17 mouse cellular contexts compared by ENCODE assay signal in genomic region chr5:134528488-134528887, GRCm38 (mm10). TPM values are rescaled to one million over a fixed set of nuclear protein-coding genes. Genes with fewer than 3 reads are reported as not detected.
DNase-seq lines count a peak whose midpoint lies in the region; ATAC-seq and TF ChIP-seq lines count a peak whose summit lies in the region.
"Had no signal": no experiment of that assay in that cellular context is flagged by ENCODE, and none has a peak within 500 bp of the region (broad histone marks: within the 10 kb centered on the region; RNA-seq: fewer than 3 reads in every experiment).

No protein-coding gene starts in this region.

- no peak for TF ChIP-seq CTCF in kidney, adult 2 months (conservative IDR thresholded peaks at IDR 0.05; ENCODE audit: insufficient read depth, insufficient read length, low read depth, low read length)
- no peak for TF ChIP-seq CTCF in E14TG2a.4 (conservative IDR thresholded peaks at IDR 0.05; ENCODE audit: low read length)
- TF ChIP-seq CTCF in stomach, postnatal 0 days (IDR thresholded peaks at IDR 0.05; ENCODE audit: low read depth), result no peak

- H3K4me1 ChIP-seq in forebrain, embryonic 13.5 days, result peaks cover 29% of the 10 kb centered on the region
- peaks cover 16% of the 10 kb centered on the region for H3K4me1 ChIP-seq in forebrain, embryonic 10.5 days
- H3K4me1 ChIP-seq in kidney, adult 2 months (ENCODE audit: control insufficient read depth, insufficient read depth, low read length), result 0 out of 2 replicates have a peak, but pooled peaks cover 2% of the 10 kb centered on the region
- H3K4me1 ChIP-seq in E14TG2a.4 (replicated peaks; ENCODE audit: low read depth, low read length), result peaks cover 52% of the 10 kb centered on the region
- H3K4me1 ChIP-seq in forebrain, embryonic 15.5 days, result peaks cover 35% of the 10 kb centered on the region
- H3K4me1 ChIP-seq in stomach, postnatal 0 days (replicated peaks; ENCODE audit: control insufficient read depth, insufficient read depth), result no peaks in the 10 kb centered on the region
- H3K4me1 ChIP-seq: lung, embryonic 15.5 days had no signal

- H3K27ac ChIP-seq in forebrain, embryonic 13.5 days, result no peak overlapping the region
- H3K27ac ChIP-seq in forebrain, embryonic 10.5 days, result no peak overlapping the region
- H3K27ac ChIP-seq in kidney, adult 2 months (ENCODE audit: insufficient read depth, low read depth, low read length), result no peak overlapping the region
- peak overlapping the region; percentile 14 for H3K27ac ChIP-seq in forebrain, embryonic 15.5 days (replicated peaks)
- H3K27ac ChIP-seq in stomach, postnatal 0 days (replicated peaks), result no peak overlapping the region
- H3K27ac ChIP-seq: embryonic facial prominence, embryonic 12.5 days; heart, adult 2 months; lung, embryonic 15.5 days had no signal

- no peak overlapping the region for H3K4me3 ChIP-seq in forebrain, embryonic 13.5 days
- no peak overlapping the region for H3K4me3 ChIP-seq in forebrain, embryonic 10.5 days
- H3K4me3 ChIP-seq in kidney, adult 2 months (ENCODE audit: insufficient read depth, low read depth, low read length), result no peak overlapping the region
- peak overlapping the region; percentile 65 for H3K4me3 ChIP-seq in E14TG2a.4 (replicated peaks; ENCODE audit: low read length)
- H3K4me3 ChIP-seq in forebrain, embryonic 15.5 days, result no peak overlapping the region
- H3K4me3 ChIP-seq in stomach, postnatal 0 days (ENCODE audit: low read depth, low read length), result no peak overlapping the region
- H3K4me3 ChIP-seq: embryonic facial prominence, embryonic 12.5 days; heart, adult 2 months; lung, embryonic 15.5 days had no signal

- TF ChIP-seq POLR2A in kidney, adult 2 months (IDR thresholded peaks at IDR 0.05; ENCODE audit: low read depth, low read length), result no peak

- 34% methylated on average over 9 of the region's 9 CpGs for WGBS in forebrain, embryonic 13.5 days
- WGBS in forebrain, embryonic 10.5 days, result 38% methylated on average over 9 of the region's 9 CpGs
- 37% methylated on average over 9 of the region's 9 CpGs for WGBS in kidney, adult 2 months
- WGBS in forebrain, embryonic 15.5 days, result 18% methylated on average over 9 of the region's 9 CpGs
- WGBS in stomach, postnatal 0 days, result 50% methylated on average over 9 of the region's 9 CpGs

- DNase-seq in forebrain, embryonic 10.5 days (ENCODE audit: extremely low spot score, low spot score), result no peak
- peak; percentile 19 to 46 for DNase-seq in kidney, postnatal 36 days
- DNase-seq in kidney, adult 2 months, result no peak
- DNase-seq in stomach, postnatal 0 days (ENCODE audit: low spot score), result no peak
- no peak for DNase-seq in left cerebral cortex, adult 9 months (ENCODE audit: low spot score in 2 of 2)
- DNase-seq: cerebellum, adult 11-12 months; gastrocnemius, postnatal 10 days; heart, adult 2 months; liver; right cerebral cortex, postnatal 14 days; thymus, postnatal 25 days had no signal

- ATAC-seq in forebrain, embryonic 13.5 days, result no peak
- no peak for ATAC-seq in forebrain, embryonic 15.5 days (replicated peaks)
- no peak for ATAC-seq in stomach, postnatal 0 days (ENCODE audit: low FRiP score, low TSS enrichment)
- ATAC-seq: intestine, embryonic 16.5 days had no signal

- no peaks in the 10 kb centered on the region for H3K9me3 ChIP-seq in forebrain, embryonic 13.5 days (replicated peaks)
- H3K9me3 ChIP-seq in forebrain, embryonic 10.5 days, result no peaks in the 10 kb centered on the region
- H3K9me3 ChIP-seq in E14TG2a.4 (ENCODE audit: low read length), result no peaks in the 10 kb centered on the region
- H3K9me3 ChIP-seq in forebrain, embryonic 15.5 days, result no peaks in the 10 kb centered on the region
- no peaks in the 10 kb centered on the region for H3K9me3 ChIP-seq in stomach, postnatal 0 days (ENCODE audit: control insufficient read depth, low read length)
- H3K9me3 ChIP-seq: embryonic facial prominence, embryonic 12.5 days; lung, embryonic 15.5 days had no signal

- H3K9ac ChIP-seq in forebrain, embryonic 13.5 days, result peak overlapping the region; percentile 40; the same call in 1 of the 2 replicates
- no peak overlapping the region for H3K9ac ChIP-seq in forebrain, embryonic 15.5 days (replicated peaks)
- H3K9ac ChIP-seq in stomach, postnatal 0 days (ENCODE audit: low read length), result no peak overlapping the region
- H3K9ac ChIP-seq: embryonic facial prominence, embryonic 12.5 days; lung, embryonic 15.5 days had no signal

- H3K27me3 ChIP-seq in forebrain, embryonic 13.5 days, result no peaks in the 10 kb centered on the region
- H3K27me3 ChIP-seq in forebrain, embryonic 10.5 days (ENCODE audit: poor library complexity, severe bottlenecking), result no peaks in the 10 kb centered on the region
- no peaks in the 10 kb centered on the region for H3K27me3 ChIP-seq in kidney, adult 2 months (replicated peaks; ENCODE audit: control insufficient read depth, insufficient read depth, low read length)
- H3K27me3 ChIP-seq in E14TG2a.4 (ENCODE audit: insufficient read depth, low read length), result peaks cover 4% of the 10 kb centered on the region
- H3K27me3 ChIP-seq in forebrain, embryonic 15.5 days, result no peaks in the 10 kb centered on the region
- H3K27me3 ChIP-seq in stomach, postnatal 0 days (ENCODE audit: control insufficient read depth, insufficient read depth, low read length), result no peaks in the 10 kb centered on the region
- H3K27me3 ChIP-seq: embryonic facial prominence, embryonic 12.5 days; lung, embryonic 15.5 days had no signal

- peaks cover 64% of the 10 kb centered on the region for H3K36me3 ChIP-seq in forebrain, embryonic 13.5 days (ENCODE audit: poor library complexity, severe bottlenecking)
- H3K36me3 ChIP-seq in forebrain, embryonic 10.5 days (replicated peaks), result peaks cover 61% of the 10 kb centered on the region
- H3K36me3 ChIP-seq in kidney, adult 2 months (ENCODE audit: control insufficient read depth, insufficient read depth, low read length), result no peaks in the 10 kb centered on the region
- H3K36me3 ChIP-seq in E14TG2a.4 (ENCODE audit: insufficient read depth, low read length), result no peaks in the 10 kb centered on the region
- H3K36me3 ChIP-seq in forebrain, embryonic 15.5 days, result peaks cover 22% of the 10 kb centered on the region
- peaks cover 2% of the 10 kb centered on the region; the same call in 1 of the 2 replicates for H3K36me3 ChIP-seq in stomach, postnatal 0 days (ENCODE audit: control insufficient read depth, insufficient read depth, low read length)

- peak overlapping the region; percentile 7; the same call in 1 of the 2 replicates for H3K4me2 ChIP-seq in forebrain, embryonic 13.5 days
- no peak overlapping the region for H3K4me2 ChIP-seq in forebrain, embryonic 15.5 days (replicated peaks)
- H3K4me2 ChIP-seq in stomach, postnatal 0 days (replicated peaks; ENCODE audit: low read depth), result no peak overlapping the region
- H3K4me2 ChIP-seq: embryonic facial prominence, embryonic 12.5 days; lung, embryonic 15.5 days had no signal

- no peak for TF ChIP-seq EP300 in stomach, postnatal 0 days (optimal IDR thresholded peaks at IDR 0.05)

RNA-seq across cellular contexts. Expression of gene Clip2, which starts 23.7 kb away (rescaled TPM):
- 9.4 and 11.4 TPM in 2 replicates for polyA plus RNA-seq in forebrain, embryonic 13.5 days (2015; fragmentation: Nextera tagmentation; extraction: Ambion mirVana)
- 4.2 and 4.5 TPM in 2 replicates for polyA plus RNA-seq in forebrain, embryonic 10.5 days (2016; fragmentation: Nextera tagmentation; extraction: Ambion mirVana)
- 22.4 and 25.2 TPM in 2 replicates for polyA plus RNA-seq in kidney, adult 2 months (2012; rRNA removed)
- polyA plus RNA-seq in forebrain, embryonic 15.5 days (2015; fragmentation: Nextera tagmentation; extraction: Ambion mirVana), result 14.7 and 15.0 TPM in 2 replicates
- 1.0 and 1.1 TPM in 2 replicates for polyA plus RNA-seq in stomach, postnatal 0 days (2015; fragmentation: Nextera tagmentation; extraction: Ambion mirVana)

RNA-seq across cellular contexts. Expression of gene Syna, which starts 31.5 kb away (rescaled TPM):
- polyA plus RNA-seq in forebrain, embryonic 13.5 days (2015; fragmentation: Nextera tagmentation; extraction: Ambion mirVana), result 0.31 and 0.52 TPM in 2 replicates
- polyA plus RNA-seq in forebrain, embryonic 10.5 days (2016; fragmentation: Nextera tagmentation; extraction: Ambion mirVana), result 0.10 TPM in 1 of 2 replicates, not detected in the other
- polyA plus RNA-seq in kidney, adult 2 months (2012; rRNA removed), result 0.34 and 0.48 TPM in 2 replicates
- 0.36 and 0.59 TPM in 2 replicates for polyA plus RNA-seq in forebrain, embryonic 15.5 days (2015; fragmentation: Nextera tagmentation; extraction: Ambion mirVana)
- polyA plus RNA-seq in stomach, postnatal 0 days (2015; fragmentation: Nextera tagmentation; extraction: Ambion mirVana), result 0.07 TPM in 2 replicates
- polyA plus RNA-seq: heart, adult 2 months; intestine, embryonic 16.5 days had no signal

RNA-seq across cellular contexts. Expression of gene Rfc2, which starts 52.7 kb away (rescaled TPM):
- 285 and 304 TPM in 2 replicates for polyA plus RNA-seq in forebrain, embryonic 13.5 days (2015; fragmentation: Nextera tagmentation; extraction: Ambion mirVana)
- 440 and 447 TPM in 2 replicates for polyA plus RNA-seq in forebrain, embryonic 10.5 days (2016; fragmentation: Nextera tagmentation; extraction: Ambion mirVana)
- polyA plus RNA-seq in kidney, adult 2 months (2012; rRNA removed), result 65.5 and 76.4 TPM in 2 replicates
- 218 TPM in 2 replicates for polyA plus RNA-seq in forebrain, embryonic 15.5 days (2015; fragmentation: Nextera tagmentation; extraction: Ambion mirVana)
- 81.5 and 83.7 TPM in 2 replicates for polyA plus RNA-seq in stomach, postnatal 0 days (2015; fragmentation: Nextera tagmentation; extraction: Ambion mirVana)

Comparison
In these comparisons a context has a peak if more than half of its experiments do, and no peak if none do; other contexts are left out.
1. DNase-seq: peak in kidney, postnatal 36 days (2 of 2); none in forebrain, embryonic 10.5 days (single experiment), kidney, adult 2 months (single experiment), stomach, postnatal 0 days (single experiment) and left cerebral cortex, adult 9 months (0 of 2).